7 mouse cellular contexts compared by ENCODE assay signal in the genomic region with DNA sequence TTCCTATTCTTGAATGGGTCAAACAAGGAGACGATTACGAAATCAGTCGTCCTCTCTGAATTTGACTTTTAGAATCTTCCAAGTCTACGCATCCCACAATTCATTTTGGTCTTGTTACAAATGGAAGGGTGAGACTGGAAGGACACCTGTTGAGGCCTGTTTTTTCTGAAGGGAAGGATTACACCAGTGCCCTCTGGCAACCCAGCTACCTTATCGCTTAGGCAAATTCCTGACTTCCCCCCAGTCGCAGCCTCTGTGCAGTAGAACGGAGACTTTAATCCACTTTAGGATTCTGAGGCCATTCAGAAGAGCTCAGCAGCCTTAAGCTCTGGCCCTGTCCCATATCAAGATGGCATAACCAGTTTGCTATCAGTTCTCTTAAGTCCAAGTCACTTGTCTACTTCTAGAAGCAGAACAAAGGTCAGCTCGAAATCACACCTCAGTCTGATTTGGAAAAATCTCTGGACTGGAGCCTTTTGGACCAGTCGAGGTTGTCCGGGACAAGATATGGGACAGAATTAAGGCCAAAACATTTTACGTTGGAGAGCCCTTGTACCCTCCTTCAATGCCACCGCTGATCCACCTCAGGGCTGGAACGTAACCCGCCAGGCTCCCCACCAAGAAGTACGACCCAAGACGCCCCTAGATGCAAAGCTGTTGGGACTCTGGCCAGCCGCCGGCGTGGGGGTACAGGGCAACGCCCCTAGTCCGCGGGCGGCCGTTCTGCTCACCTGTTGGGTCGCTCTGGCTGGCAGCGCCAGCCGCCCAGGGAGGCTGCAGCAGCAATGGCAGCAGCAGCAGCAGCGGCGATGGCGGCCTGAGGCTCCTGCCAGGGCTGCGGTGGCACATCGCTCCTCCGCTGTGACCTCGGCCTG. TPM values are rescaled to one million over a fixed set of nuclear protein-coding genes. Genes with fewer than 3 reads are reported as not detected.
DNase-seq lines count a peak whose midpoint lies in the region; ATAC-seq and TF ChIP-seq lines count a peak whose summit lies in the region.

No protein-coding gene starts in this region.

- 38% methylated on average over 34 of the region's 34 CpGs for WGBS in spleen, adult 2 months
- WGBS in forebrain, embryonic 16.5 days = 13% methylated on average over 34 of the region's 34 CpGs
- 17% methylated on average over 34 of the region's 34 CpGs for WGBS in limb, embryonic 15.5 days

- peak overlapping the region; percentile 66 for H3K4me3 ChIP-seq in spleen, adult 2 months (ENCODE audit: extremely low read depth, insufficient read depth, insufficient read length)
- H3K4me3 ChIP-seq in forebrain, embryonic 16.5 days (replicated peaks; ENCODE audit: low read length) = peak overlapping the region; percentile 26
- peak overlapping the region; percentile 40 for H3K4me3 ChIP-seq in limb, embryonic 15.5 days

- no peak overlapping the region for H3K9ac ChIP-seq in forebrain, embryonic 16.5 days (replicated peaks; ENCODE audit: low read depth, low read length)
- peak overlapping the region; percentile 35 for H3K9ac ChIP-seq in limb, embryonic 15.5 days

- H3K36me3 ChIP-seq in spleen, adult 2 months (ENCODE audit: control insufficient read depth, insufficient read depth, low read length) = no peaks in the 10 kb centered on the region
- no peaks in the 10 kb centered on the region for H3K36me3 ChIP-seq in forebrain, embryonic 16.5 days (ENCODE audit: control insufficient read depth, insufficient read depth)
- H3K36me3 ChIP-seq in limb, embryonic 15.5 days = no peaks in the 10 kb centered on the region
- H3K36me3 ChIP-seq in splenic B cell, adult 2 months (ENCODE audit: control insufficient read depth, insufficient read depth, low read length, poor library complexity, severe bottlenecking) = no peaks in the 10 kb centered on the region

- H3K27me3 ChIP-seq in spleen, adult 2 months (ENCODE audit: control insufficient read depth, insufficient read depth, low read length) = peaks cover 6% of the 10 kb centered on the region; the same call in 1 of the 2 replicates
- peaks cover 9% of the 10 kb centered on the region for H3K27me3 ChIP-seq in forebrain, embryonic 16.5 days (replicated peaks; ENCODE audit: control insufficient read depth, insufficient read depth, low read length)
- H3K27me3 ChIP-seq in limb, embryonic 15.5 days = peaks cover 26% of the 10 kb centered on the region
- H3K27me3 ChIP-seq in splenic B cell, adult 2 months (ENCODE audit: control insufficient read depth, insufficient read depth, low read length, poor library complexity, severe bottlenecking) = no peaks in the 10 kb centered on the region

- ATAC-seq in forebrain, embryonic 16.5 days = no peak
- ATAC-seq in limb, embryonic 15.5 days (ENCODE audit: insufficient number of reproducible peaks, low FRiP score, low TSS enrichment, low read depth) = no peak

- H3K4me2 ChIP-seq in forebrain, embryonic 16.5 days (ENCODE audit: low read length) = peak overlapping the region; percentile 48
- peak overlapping the region; percentile 70 for H3K4me2 ChIP-seq in limb, embryonic 15.5 days

- no peaks in the 10 kb centered on the region for H3K9me3 ChIP-seq in forebrain, embryonic 16.5 days (ENCODE audit: control insufficient read depth, low read length)
- no peaks in the 10 kb centered on the region for H3K9me3 ChIP-seq in limb, embryonic 15.5 days

- peaks cover 6% of the 10 kb centered on the region for H3K4me1 ChIP-seq in spleen, adult 2 months (ENCODE audit: control insufficient read depth, insufficient read depth, insufficient read length)
- peaks cover 6% of the 10 kb centered on the region for H3K4me1 ChIP-seq in forebrain, embryonic 16.5 days (replicated peaks; ENCODE audit: control insufficient read depth, insufficient read depth, low read length)
- H3K4me1 ChIP-seq in limb, embryonic 15.5 days = peaks cover 9% of the 10 kb centered on the region

- DNase-seq in spleen, adult 2 months (ENCODE audit: low read depth in 1 of 2, low spot score in 2 of 2) = no peak
- DNase-seq in spleen, postnatal 4 days (ENCODE audit: low spot score in 2 of 2) = no peak
- DNase-seq in splenic B cell, adult 2 months (ENCODE audit: low read depth, low spot score) = peak; percentile 20
- DNase-seq in testis, postnatal 10 days (ENCODE audit: low spot score) = no peak
- no peak for DNase-seq in frontal cortex, postnatal 25 days (ENCODE audit: low spot score in 2 of 2)

- TF ChIP-seq POLR2A in spleen, adult 2 months (IDR thresholded peaks at IDR 0.05; ENCODE audit: low read depth, low read length) = no peak

- TF ChIP-seq CTCF in spleen, adult 2 months (IDR thresholded peaks at IDR 0.05; ENCODE audit: extremely low read depth, insufficient read depth, insufficient read length, insufficient replicate concordance) = no peak

- peak overlapping the region; percentile 79 for H3K27ac ChIP-seq in spleen, adult 2 months (ENCODE audit: insufficient read depth, low read length)
- no peak overlapping the region for H3K27ac ChIP-seq in forebrain, embryonic 16.5 days (ENCODE audit: low read length)
- peak overlapping the region; percentile 22; the same call in 1 of the 2 replicates for H3K27ac ChIP-seq in limb, embryonic 15.5 days

RNA-seq across cellular contexts. Expression of gene Plbd1, which starts 0.7 kb away (rescaled TPM):
- 64.4 and 64.6 TPM in 2 replicates for polyA plus RNA-seq in spleen, adult 2 months (2012; rRNA removed)
- 0.46 and 0.75 TPM in 2 replicates for polyA plus RNA-seq in forebrain, embryonic 16.5 days (2015; fragmentation: Nextera tagmentation; extraction: Ambion mirVana)
- polyA plus RNA-seq in limb, embryonic 15.5 days (2015; fragmentation: Nextera tagmentation; extraction: Ambion mirVana) = 35.1 and 35.8 TPM in 2 replicates

Comparison
In these comparisons a context has a peak if more than half of its experiments do, and no peak if none do; other contexts are left out.
1. RNA of gene Plbd1, which starts 0.7 kb away (polyA plus RNA-seq): 64.4 to 64.6 TPM in spleen, adult 2 months and 35.1 to 35.8 TPM in limb, embryonic 15.5 days; 0.46 to 0.75 TPM in forebrain, embryonic 16.5 days; every median in the first group is over 10 times any median in the second.
2. Peak in every context shown above with its lines, with median percentiles within 50 percentile points of each other: H3K4me3 ChIP-seq.